Mouse (Mus musculus) liver, embryonic 14.5 days (tissue): ENCODE measurements around the gene Kctd2. TPM values are rescaled to one million over a fixed set of nuclear protein-coding genes. Genes with fewer than 3 reads are reported as not detected.
A peak's percentile ranks its signal among the peaks of the same experiment; 100 is the strongest.

Source experiments
- ATAC-seq: fragments of 200-750 bp; cut with Nextera tagmentation; 2 replicates; pipeline ENCODE4 v1.8.0; 2017; ENCODE audit warnings: moderate number of reproducible peaks, mild to moderate bottlenecking, moderate library complexity; ENCODE audit not compliant: insufficient read depth
- DNase-seq, 3 experiments: peaks; one replicate each; pipeline ENCODE4 v3.0.0-alpha.2; 2012 to 2013; ENCODE audit warnings: low read depth in 3 of 3, low spot score in 3 of 3
- H3K27ac ChIP-seq: fragments of 300-500 bp; sonication (generic); 2 replicates; pipeline ENCODE4 v1.5.1; 2014; ENCODE audit warnings: moderate library complexity, mild to moderate bottlenecking, control low read depth, inconsistent platforms
- H3K27me3 ChIP-seq: fragments of 300-500 bp; sonication (generic); 2 replicates; pipeline ENCODE4 v1.6.1; 2014; ENCODE audit warnings: mild to moderate bottlenecking, low read length, moderate library complexity; ENCODE audit not compliant: control insufficient read depth, insufficient read depth
- H3K36me3 ChIP-seq: fragments of 300-500 bp; sonication (generic); replicated peaks from 2 replicates; pipeline ENCODE4 v1.6.1; 2014; ENCODE audit warnings: low read depth; ENCODE audit not compliant: control insufficient read depth, insufficient read depth
- H3K4me1 ChIP-seq, 2 experiments: fragments of 200-500 bp in 1 of 2; fragments of 300-500 bp in 1 of 2; sonication (generic) in 1 of 2; replicated peaks; 2 replicates each; pipeline ENCODE4 v1.6.1; 2012 to 2014; ENCODE audit warnings: antibody characterized with exemption in 1 of 2, inconsistent platforms in 1 of 2, low read length in 1 of 2; ENCODE audit not compliant: control insufficient read depth in 2 of 2, insufficient read depth in 2 of 2
- H3K4me2 ChIP-seq: fragments of 300-500 bp; sonication (generic); 2 replicates; pipeline ENCODE4 v1.6.1; 2014; ENCODE audit warnings: low read depth, mild to moderate bottlenecking, control low read depth, moderate library complexity
- H3K4me3 ChIP-seq, 2 experiments: fragments of 200-500 bp in 1 of 2; fragments of 300-500 bp in 1 of 2; sonication (generic) in 1 of 2; 2 replicates each; pipeline ENCODE4 v1.5.1; 2012 to 2014; ENCODE audit warnings: low read depth in 2 of 2, low read length in 2 of 2, mild to moderate bottlenecking in 2 of 2, control low read depth in 1 of 2, inconsistent platforms in 1 of 2, moderate library complexity in 1 of 2; ENCODE audit not compliant: insufficient read depth in 1 of 2
- H3K9ac ChIP-seq: fragments of 300-500 bp; sonication (generic); replicated peaks from 2 replicates; pipeline ENCODE4 v1.6.1; 2014; ENCODE audit warnings: mild to moderate bottlenecking, control low read depth, moderate library complexity
- H3K9me3 ChIP-seq: fragments of 300-500 bp; sonication (generic); 2 replicates; pipeline ENCODE4 v1.6.1; 2016; ENCODE audit warnings: low read length, mixed read lengths; ENCODE audit not compliant: control insufficient read depth
- CTCF ChIP-seq: IDR thresholded peaks from 2 replicates; pipeline ENCODE4 v1.5.1; 2016; ENCODE audit warnings: antibody characterized with exemption, low read depth, control low read depth
- EP300 ChIP-seq: IDR thresholded peaks from 2 replicates; pipeline ENCODE4 v1.6.1; 2016; ENCODE audit warnings: antibody characterized with exemption, low read depth
- WGBS: fragments of 180-500 bp; shearing (Covaris S2); extraction: QIAGEN DNeasy Blood & Tissue Kit; methylation state at CpG from one replicate; pipeline ENCODE4 v1.1.7; 2014; ENCODE audit not compliant: insufficient replicate concordance; 5-methylcytosine and 5-hydroxymethylcytosine counted together
- polyA plus RNA-seq, 2 experiments: library from polyadenylated mRNA; depleted of rRNA in 1 of 2; stranded (reverse) in 1 of 2; unstranded in 1 of 2; fragments of >200 nt; fragmentation: Nextera tagmentation in 1 of 2; extraction: Ambion mirVana in 1 of 2; gene quantifications; 2 replicates each; pipeline versions ENCODE4 v1.2.1 to v1.2.3; 2012 to 2014

Kctd2 gene
- polyA plus RNA-seq, 2 experiments = 5.2 to 5.8 TPM

GRCm38 (mm10) chr11:115455619-115456018 lies 35.7 kb downstream of the Kctd2 start:
- H3K4me2 ChIP-seq = no peak overlapping the region
- H3K27ac ChIP-seq = no peak overlapping the region
- H3K9me3 ChIP-seq = no peaks in the 10 kb centered on the region
- H3K27me3 ChIP-seq = no peaks in the 10 kb centered on the region; the same call in 1 of the 2 replicates
- no peaks in the 10 kb centered on the region for H3K36me3 ChIP-seq
- TF ChIP-seq CTCF = peak; percentile 53
- no peak for TF ChIP-seq EP300
- no peak for DNase-seq
- ATAC-seq = no peak
- no peak overlapping the region for H3K9ac ChIP-seq
- 78% methylated on average over 15 of the region's 15 CpGs for WGBS
- H3K4me3 ChIP-seq = no peak overlapping the region
- no peaks in the 10 kb centered on the region for H3K4me1 ChIP-seq

DNA sequence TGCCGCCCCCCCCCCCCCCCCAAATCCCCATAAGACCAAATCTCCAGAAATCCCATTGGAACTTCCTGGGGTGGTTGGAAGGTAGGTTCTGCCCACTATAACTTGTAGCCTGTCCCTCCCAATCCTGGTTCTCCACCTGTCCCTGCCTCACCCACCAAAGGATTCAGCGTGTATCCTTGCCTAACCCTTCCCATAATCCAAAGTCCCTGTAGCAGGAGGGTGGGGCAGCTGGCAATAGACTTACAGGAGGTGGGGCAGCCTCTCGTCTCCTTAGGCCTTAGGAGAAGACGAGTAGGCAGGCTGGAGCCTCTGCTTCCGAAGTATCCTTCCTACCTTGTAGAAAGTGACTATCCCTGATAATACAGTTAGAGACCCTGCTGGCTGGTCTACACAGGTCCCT lies 36.3 kb downstream of the Kctd2 start:
- Histone ChIP-seq H3K4me3 (no peak overlapping the region), H3K9ac (no peak overlapping the region), H3K36me3 (no peaks in the 10 kb centered on the region), H3K9me3 (no peaks in the 10 kb centered on the region), H3K4me1 (no peaks in the 10 kb centered on the region), H3K27me3 (no peaks in the 10 kb centered on the region; the same call in 1 of the 2 replicates), H3K27ac (no peak overlapping the region), H3K4me2 (no peak overlapping the region)
- 69% methylated on average over 5 of the region's 5 CpGs for WGBS
- ATAC-seq (no peak), DNase-seq (no peak)
- TF ChIP-seq CTCF (no peak), EP300 (no peak)

DNA sequence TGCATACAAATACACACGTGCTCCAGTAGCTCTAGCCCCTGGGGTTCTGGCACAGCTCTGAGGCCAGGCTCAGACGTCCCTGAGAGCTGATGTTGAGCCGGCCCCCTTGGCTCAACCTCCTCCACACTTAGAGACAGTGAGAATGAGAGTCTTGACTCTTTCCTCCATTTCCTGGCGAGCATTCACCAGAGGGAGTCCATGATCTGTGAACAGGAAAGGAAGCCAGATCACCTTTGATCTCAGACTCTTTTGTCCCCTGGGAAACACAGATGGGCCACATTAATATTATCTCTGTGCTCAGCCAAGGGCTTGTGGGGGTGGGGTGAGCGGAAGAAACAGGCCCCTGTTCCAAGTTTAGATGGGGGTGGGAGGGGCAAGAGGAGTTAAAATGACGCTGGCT lies 37.5 kb downstream of the Kctd2 start:
- Histone ChIP-seq H3K9me3 (no peaks in the 10 kb centered on the region), H3K27ac (no peak overlapping the region), H3K36me3 (no peaks in the 10 kb centered on the region), H3K27me3 (no peaks in the 10 kb centered on the region; the same call in 1 of the 2 replicates), H3K4me3 (no peak overlapping the region), H3K9ac (no peak overlapping the region), H3K4me1 (no peaks in the 10 kb centered on the region), H3K4me2 (no peak overlapping the region)
- ATAC-seq (0 out of 2 replicates have a peak, but pooled peaks have one; percentile 23), DNase-seq (no peak)
- TF ChIP-seq EP300 (no peak), CTCF (no peak)
- 37% methylated on average over 6 of the region's 6 CpGs for whole genome bisulfite sequencing

DNA sequence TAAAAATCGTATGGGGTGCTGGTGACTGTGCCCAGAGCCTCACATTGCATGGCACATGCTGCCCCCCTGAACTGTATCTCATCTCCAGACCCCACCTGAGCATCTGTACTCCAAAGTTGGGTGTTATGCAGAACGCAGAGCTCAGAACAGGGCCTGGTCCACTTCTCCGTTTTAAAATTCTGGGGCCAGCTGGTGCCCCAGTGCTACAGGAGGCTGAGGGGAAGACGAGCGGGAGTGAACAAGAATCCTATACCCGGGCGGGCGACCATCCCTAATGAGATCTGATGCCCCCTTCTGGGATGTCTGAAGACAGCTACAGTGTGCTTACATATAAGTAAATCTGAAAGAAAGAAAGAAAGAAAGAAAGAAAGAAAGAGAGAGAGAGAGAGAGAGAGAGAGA lies 41.0 kb downstream of the Kctd2 start:
- H3K4me2 ChIP-seq = no peak overlapping the region
- no peaks in the 10 kb centered on the region for H3K4me1 ChIP-seq
- H3K27ac ChIP-seq = no peak overlapping the region
- no peak for DNase-seq
- WGBS = 21% methylated on average over 8 of the region's 8 CpGs
- no peak for TF ChIP-seq CTCF
- TF ChIP-seq EP300 = no peak
- H3K27me3 ChIP-seq = no peaks in the 10 kb centered on the region; the same call in 1 of the 2 replicates
- no peak overlapping the region for H3K4me3 ChIP-seq
- ATAC-seq = no peak
- H3K9me3 ChIP-seq = no peaks in the 10 kb centered on the region
- H3K36me3 ChIP-seq = no peaks in the 10 kb centered on the region
- no peak overlapping the region for H3K9ac ChIP-seq

- no peak for ATAC-seq
- no peaks in the 10 kb centered on the region for H3K36me3 ChIP-seq
- TF ChIP-seq EP300 (no peak), CTCF (no peak)
- H3K27me3 ChIP-seq = no peaks in the 10 kb centered on the region; the same call in 1 of the 2 replicates
- H3K4me1 ChIP-seq = no peaks in the 10 kb centered on the region
- H3K4me2 ChIP-seq = no peak overlapping the region
- no peak for DNase-seq
- no peak overlapping the region for H3K4me3 ChIP-seq
- no peak overlapping the region for H3K27ac ChIP-seq
- 59% methylated on average over 5 of the region's 5 CpGs for WGBS
- H3K9me3 ChIP-seq = no peaks in the 10 kb centered on the region
- no peak overlapping the region for H3K9ac ChIP-seq
Measured at GRCm38 (mm10) chr11:115461846-115462242, 41.9 kb downstream of the Kctd2 start.
